In the genomic region with DNA sequence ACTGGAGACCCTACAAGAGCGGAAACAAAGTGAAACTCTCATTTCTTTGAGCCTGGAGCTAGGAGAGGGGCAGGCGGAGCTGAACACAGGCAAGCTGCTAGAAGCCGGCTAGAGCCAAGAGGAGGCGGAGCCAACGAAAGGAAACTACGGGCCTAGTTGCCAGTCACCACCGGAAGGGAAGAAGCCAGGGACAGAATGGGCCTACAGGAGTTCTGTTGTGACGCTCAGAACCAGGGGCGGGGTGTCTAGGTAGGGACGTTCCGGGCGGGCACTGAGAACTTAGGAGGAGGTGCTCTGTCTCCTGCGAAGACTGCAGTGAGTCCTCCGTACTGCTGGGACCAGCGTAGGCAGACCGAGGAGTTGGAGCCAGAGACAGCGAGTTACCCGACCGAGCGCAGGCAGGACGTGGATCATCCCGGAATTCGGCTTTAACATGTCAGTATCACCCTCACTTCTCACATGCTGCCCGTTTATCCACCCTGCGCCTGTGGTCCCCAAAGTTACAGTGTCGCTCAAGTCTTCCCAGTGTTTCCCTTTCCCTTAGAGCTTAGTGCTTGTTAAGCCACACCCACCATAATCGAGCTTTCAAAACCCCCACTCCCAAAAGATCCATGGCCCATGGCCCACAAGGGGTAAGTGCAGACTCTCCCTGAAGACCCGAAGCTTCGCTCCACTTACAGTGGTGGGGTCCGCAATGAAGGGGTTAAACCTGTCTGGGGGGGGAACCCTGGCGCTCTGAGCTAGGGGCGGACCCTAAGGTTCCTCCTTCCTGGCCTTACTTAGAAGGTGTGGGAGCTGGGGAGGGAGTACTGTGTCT, we compare ENCODE assay signal across 8 mouse cellular contexts. TPM values are rescaled to one million over a fixed set of nuclear protein-coding genes. Genes with fewer than 3 reads are reported as not detected.
DNase-seq lines count a peak whose midpoint lies in the region; ATAC-seq and TF ChIP-seq lines count a peak whose summit lies in the region.

Gene Hyal3, plus strand, starts transcription at position 318 of the 817 bp plus-strand sequence.

- peaks cover 53% of the 10 kb centered on the region for H3K36me3 ChIP-seq in G1E (replicated peaks)
- no peaks in the 10 kb centered on the region for H3K36me3 ChIP-seq in forebrain, embryonic 16.5 days (ENCODE audit: control insufficient read depth, insufficient read depth)
- no peaks in the 10 kb centered on the region for H3K36me3 ChIP-seq in thymus, adult 2 months (ENCODE audit: control insufficient read depth, insufficient read depth, low read length)

- peak within 1 kb of the TSS; percentile 84 for H3K9ac ChIP-seq in forebrain, embryonic 16.5 days (replicated peaks; ENCODE audit: low read depth, low read length)

- no peaks in the 10 kb centered on the region for H3K9me3 ChIP-seq in G1E (replicated peaks)
- no peaks in the 10 kb centered on the region for H3K9me3 ChIP-seq in forebrain, embryonic 16.5 days (ENCODE audit: control insufficient read depth, low read length)

- intact Hi-C loops in heart, postnatal 36 days (cut with DNase I), result loop anchor here (1.0 kb wide), 1 partner anchor 11 kb away; no protein-coding TSS in a partner anchor

- peak; percentile 72; the same call in 1 of the 2 replicates for TF ChIP-seq POLR2A in cerebellum, adult 2 months (IDR thresholded peaks at IDR 0.05; ENCODE audit: borderline replicate concordance, insufficient read depth, low read length)
- peak; percentile 96; the same call in 1 of the 2 replicates for TF ChIP-seq POLR2A in lung, adult 2 months (IDR thresholded peaks at IDR 0.05; ENCODE audit: borderline replicate concordance, extremely low read depth, low read depth, low read length)
- peak; percentile 71; the same call in 1 of the 2 replicates for TF ChIP-seq POLR2A in thymus, adult 2 months (IDR thresholded peaks at IDR 0.05; ENCODE audit: control insufficient read depth, extremely low read depth, insufficient read depth, low read length, poor library complexity)

- H3K4me2 ChIP-seq in forebrain, embryonic 16.5 days (ENCODE audit: low read length), result peak within 1 kb of the TSS; percentile 99

- DNase-seq in G1E (ENCODE audit: low spot score), result peak; percentile 73
- DNase-seq in cerebellum, adult 2 months, result peak; percentile 90 to 93
- DNase-seq in heart, postnatal 36 days, result peak; percentile 87
- peak; percentile 85 to 93 for DNase-seq in layer of hippocampus, adult 2 months (ENCODE audit: low spot score in 2 of 2)
- peak; percentile 86 for DNase-seq in lung, adult 2 months
- peak; percentile 85 for DNase-seq in thymus, adult 2 months

- H3K4me3 ChIP-seq in G1E (ENCODE audit: low read depth, low read length), result peak within 1 kb of the TSS; percentile 83
- peak within 1 kb of the TSS; percentile 79 for H3K4me3 ChIP-seq in cerebellum, adult 2 months (replicated peaks; ENCODE audit: insufficient read depth, low read depth, low read length)
- peak within 1 kb of the TSS; percentile 74 for H3K4me3 ChIP-seq in forebrain, embryonic 16.5 days (replicated peaks; ENCODE audit: low read length)
- H3K4me3 ChIP-seq in layer of hippocampus, adult 2 months, result peak within 1 kb of the TSS; percentile 72
- peak within 1 kb of the TSS; percentile 86 for H3K4me3 ChIP-seq in lung, adult 2 months (replicated peaks; ENCODE audit: extremely low read depth, low read depth, low read length)
- H3K4me3 ChIP-seq in thymus, adult 2 months (ENCODE audit: control insufficient read depth, insufficient read depth, low read length), result peak within 1 kb of the TSS; percentile 58

- TF ChIP-seq CTCF in G1E (IDR thresholded peaks at IDR 0.05; ENCODE audit: low read depth, low read length), result no peak
- TF ChIP-seq CTCF in cerebellum, adult 2 months (IDR thresholded peaks at IDR 0.05; ENCODE audit: borderline replicate concordance, insufficient read depth, low read depth, low read length), result no peak
- TF ChIP-seq CTCF in layer of hippocampus, adult 2 months (conservative IDR thresholded peaks at IDR 0.05), result no peak
- no peak for TF ChIP-seq CTCF in lung, adult 2 months (IDR thresholded peaks at IDR 0.05; ENCODE audit: insufficient read depth, low read length)
- TF ChIP-seq CTCF in thymus, adult 2 months (IDR thresholded peaks at IDR 0.05; ENCODE audit: borderline replicate concordance, control insufficient read depth, extremely low read depth, insufficient read depth, low read length, poor library complexity), result no peak

- peak within 1 kb of the TSS; percentile 74; the same call in 1 of the 2 replicates for H3K27ac ChIP-seq in cerebellum, adult 2 months (ENCODE audit: insufficient read depth, low read length)
- peak within 1 kb of the TSS; percentile 92 for H3K27ac ChIP-seq in forebrain, embryonic 16.5 days (ENCODE audit: low read length)
- peak within 1 kb of the TSS; percentile 92 for H3K27ac ChIP-seq in layer of hippocampus, adult 2 months
- peak within 1 kb of the TSS; percentile 50 for H3K27ac ChIP-seq in thymus, adult 2 months (ENCODE audit: control insufficient read depth, insufficient read depth, low read length)

- under 1% methylated on average over 32 of the region's 32 CpGs for WGBS in cerebellum, adult 2 months
- under 1% methylated on average over 32 of the region's 32 CpGs for WGBS in forebrain, embryonic 16.5 days
- WGBS in lung, adult 2 months, result under 1% methylated on average over 32 of the region's 32 CpGs
- under 1% methylated on average over 32 of the region's 32 CpGs for WGBS in thymus, adult 2 months

- peaks cover 91% of the 10 kb centered on the region for H3K4me1 ChIP-seq in G1E (ENCODE audit: insufficient read depth, low read depth, low read length)
- peaks cover 25% of the 10 kb centered on the region for H3K4me1 ChIP-seq in cerebellum, adult 2 months (ENCODE audit: control insufficient read depth, insufficient read depth, low read length)
- H3K4me1 ChIP-seq in forebrain, embryonic 16.5 days (replicated peaks; ENCODE audit: control insufficient read depth, insufficient read depth, low read length), result peaks cover 29% of the 10 kb centered on the region
- peaks cover 15% of the 10 kb centered on the region; the same call in 1 of the 2 replicates for H3K4me1 ChIP-seq in lung, adult 2 months (ENCODE audit: control insufficient read depth, insufficient read depth, low read length)
- peaks cover 10% of the 10 kb centered on the region for H3K4me1 ChIP-seq in thymus, adult 2 months (replicated peaks; ENCODE audit: control insufficient read depth, insufficient read depth, low read length)

- no peaks in the 10 kb centered on the region for H3K27me3 ChIP-seq in G1E (ENCODE audit: insufficient read depth, low read length)
- H3K27me3 ChIP-seq in cerebellum, adult 2 months (ENCODE audit: control insufficient read depth, insufficient read depth, low read length), result no peaks in the 10 kb centered on the region
- no peaks in the 10 kb centered on the region for H3K27me3 ChIP-seq in forebrain, embryonic 16.5 days (replicated peaks; ENCODE audit: control insufficient read depth, insufficient read depth, low read length)
- H3K27me3 ChIP-seq in thymus, adult 2 months (ENCODE audit: control insufficient read depth, insufficient read depth, low read length), result no peaks in the 10 kb centered on the region

- peak; percentile 81 for ATAC-seq in G1E (ENCODE audit: extremely low read depth, insufficient number of reproducible peaks, low FRiP score, poor library complexity, severe bottlenecking)
- ATAC-seq in forebrain, embryonic 16.5 days, result peak; percentile 86
- peak; percentile 83 for ATAC-seq in neutrophil, adult 5-6 weeks (ENCODE audit: extremely low read depth, insufficient number of reproducible peaks, low FRiP score, poor library complexity, severe bottlenecking)

RNA-seq across cellular contexts. Expression of gene Hyal3, which starts in this region (rescaled TPM):
- total RNA-seq in G1E (2014; fragmentation: Nextera tagmentation), result 4.6 and 7.7 TPM in 2 replicates
- total RNA-seq in G1E (2017), result 1.1 and 1.4 TPM in 2 replicates
- 0.29 and 0.53 TPM in 2 replicates for polyA plus RNA-seq in G1E (2012)
- 1.1 TPM in 2 replicates for polyA plus RNA-seq in cerebellum, adult 2 months (2012; rRNA removed)
- 1.4 TPM in 2 replicates for polyA plus RNA-seq in forebrain, embryonic 16.5 days (2015; fragmentation: Nextera tagmentation; extraction: Ambion mirVana)
- under 1 TPM; 0.36 to 0.46 TPM for total RNA-seq in heart, postnatal 36 days (2021)
- 1 to 10 TPM; 2.0 to 2.1 TPM for total RNA-seq in layer of hippocampus, adult 2 months (2021)
- polyA plus RNA-seq in lung, adult 2 months (2012; rRNA removed), result 1.7 and 1.8 TPM in 2 replicates
- 2.2 TPM in 1 of 2 replicates, not detected in the other for total RNA-seq in neutrophil, adult 5-6 weeks (2017)
- 2.4 TPM in 2 replicates for polyA plus RNA-seq in thymus, adult 2 months (2012; rRNA removed)

Comparison
In these comparisons a context has a peak if more than half of its experiments do, and no peak if none do; other contexts are left out.
1. Peak in every context shown above with its lines: DNase-seq, ATAC-seq, H3K4me3 ChIP-seq and H3K27ac ChIP-seq.
2. Peak in DNase-seq in heart, postnatal 36 days; RNA of the gene not detected or under 1 TPM.